In the genomic region with DNA sequence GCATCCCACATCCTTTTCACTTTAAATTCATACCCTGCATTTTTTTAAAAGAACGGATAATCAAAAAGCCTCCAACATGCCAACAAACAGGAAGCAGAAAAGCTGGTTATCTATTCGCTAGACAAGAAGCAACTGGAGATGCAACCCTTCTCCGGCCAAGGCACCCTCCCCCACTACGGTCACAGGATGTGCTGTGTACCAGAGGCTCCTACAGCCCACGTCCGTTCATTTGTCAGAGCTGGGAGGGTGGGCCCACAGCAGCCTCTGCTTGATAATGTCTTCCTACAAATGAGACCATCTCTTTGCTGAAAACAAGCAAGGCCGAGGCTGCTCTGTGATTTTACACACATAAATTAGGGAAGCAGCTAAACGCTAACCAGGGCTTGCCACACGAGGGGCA, we compare ENCODE assay signal across 7 mouse cellular contexts.
DNase-seq lines count a peak whose midpoint lies in the region; ATAC-seq lines count a peak whose summit lies in the region.

No protein-coding gene starts in this region.

- peak overlapping the region; percentile 10 for H3K27ac ChIP-seq in heart, embryonic 15.5 days

- H3K4me1 ChIP-seq in heart, embryonic 15.5 days (replicated peaks) = peaks cover 18% of the 10 kb centered on the region

- H3K4me2 ChIP-seq in heart, embryonic 15.5 days = peak overlapping the region; percentile 46

- 45% methylated on average over 9 of the region's 9 CpGs for WGBS in heart, embryonic 15.5 days

- no peaks in the 10 kb centered on the region for H3K36me3 ChIP-seq in heart, embryonic 15.5 days

- no peaks in the 10 kb centered on the region for H3K27me3 ChIP-seq in heart, embryonic 15.5 days

- H3K4me3 ChIP-seq in heart, embryonic 15.5 days = peak overlapping the region; percentile 25; the same call in 1 of the 2 replicates

- peak; percentile 15 for DNase-seq in urinary bladder, postnatal 25 days (ENCODE audit: low spot score)
- DNase-seq in urinary bladder, adult 2 months (ENCODE audit: low spot score) = no peak
- peak; percentile 63 to 75 for DNase-seq in kidney, postnatal 4 days
- peak; percentile 24 for DNase-seq in naive thymus-derived CD4-positive, alpha-beta T cell, adult 2 months (ENCODE audit: low read depth)

- H3K9ac ChIP-seq in heart, embryonic 15.5 days = no peak overlapping the region

- no peaks in the 10 kb centered on the region for H3K9me3 ChIP-seq in heart, embryonic 15.5 days (replicated peaks)

- peak; percentile 78; the same call in 1 of the 2 replicates for ATAC-seq in heart, embryonic 15.5 days (replicated peaks; ENCODE audit: insufficient number of reproducible peaks, insufficient read depth, low FRiP score, low read depth)
- ATAC-seq in granulocyte monocyte progenitor cell, adult 5-6 weeks (replicated peaks; ENCODE audit: poor library complexity, severe bottlenecking) = no peak
- ATAC-seq in cerebellum, adult (ENCODE audit: insufficient number of reproducible peaks, low FRiP score, low TSS enrichment) = no peak
